Mouse (Mus musculus): ENCODE results near the gene Gipr. TPM values are rescaled to one million over a fixed set of nuclear protein-coding genes. Genes with fewer than 3 reads are reported as not detected.

The Gipr gene
- polyA plus RNA-seq, 1 experiment from 2014 or later, result 1.7 TPM

GRCm38 (mm10) chr7:19109565-19109964 is 56.4 kb downstream of the Gipr start:
- WGBS, result 79% methylated on average over 1 of the region's 1 CpGs

GRCm38 (mm10) chr7:19107436-19107835 is 58.5 kb downstream of the Gipr start:
- Histone ChIP-seq H3K9ac (ENCODE audit: low read depth, low read length) (no peak overlapping the region), H3K9me3 (ENCODE audit: control insufficient read depth, low read length) (no peaks in the 10 kb centered on the region), H3K27me3 (ENCODE audit: control insufficient read depth, insufficient read depth, low read length) (no peaks in the 10 kb centered on the region), H3K4me3 (ENCODE audit: low read depth, low read length) (no peak overlapping the region), H3K4me2 (replicated peaks; ENCODE audit: low read depth, low read length) (no peak overlapping the region), H3K27ac (ENCODE audit: low read depth, low read length) (no peak overlapping the region), H3K36me3 (ENCODE audit: control insufficient read depth, insufficient read depth, low read length) (no peaks in the 10 kb centered on the region), H3K4me1 (replicated peaks; ENCODE audit: control insufficient read depth, insufficient read depth, low read length) (no peaks in the 10 kb centered on the region)
- DNase-seq (ENCODE audit: low spot score) (no peak), ATAC-seq (ENCODE audit: low FRiP score) (no peak)
- whole genome bisulfite sequencing, result 60% methylated on average over 3 of the region's 3 CpGs

More at GRCm38 (mm10) chr7:19109565-19109964, 56.4 kb downstream of the Gipr start:
- no peak for DNase-seq (ENCODE audit: low spot score)
- no peaks in the 10 kb centered on the region for H3K36me3 ChIP-seq (ENCODE audit: control insufficient read depth, insufficient read depth, low read length)
- H3K4me3 ChIP-seq (ENCODE audit: low read depth, low read length), result no peak overlapping the region
- H3K9ac ChIP-seq (ENCODE audit: low read depth, low read length), result no peak overlapping the region
- H3K4me1 ChIP-seq (replicated peaks; ENCODE audit: control insufficient read depth, insufficient read depth, low read length), result no peaks in the 10 kb centered on the region
- H3K27ac ChIP-seq (ENCODE audit: low read depth, low read length), result no peak overlapping the region
- ATAC-seq (ENCODE audit: low FRiP score), result no peak
- H3K4me2 ChIP-seq (replicated peaks; ENCODE audit: low read depth, low read length), result no peak overlapping the region
- H3K9me3 ChIP-seq (ENCODE audit: control insufficient read depth, low read length), result no peaks in the 10 kb centered on the region
- no peaks in the 10 kb centered on the region for H3K27me3 ChIP-seq (ENCODE audit: control insufficient read depth, insufficient read depth, low read length)

MicroRNAs within 50 kb of the gene (microRNA counts, 519-probe panel; counts per million panel counts)
- not detected for microRNA mmu-miR-330

Other genes with a start within 250 kb of the Gipr start
- gene Nova2, start 240.2 kb downstream of the Gipr start, polyA plus RNA-seq (2014; fragmentation: Nextera tagmentation; extraction: Ambion mirVana), result 12.7 and 18.0 TPM in 2 replicates
- gene Nanos2, start 178.7 kb downstream of the Gipr start, polyA plus RNA-seq (2014; fragmentation: Nextera tagmentation; extraction: Ambion mirVana), result 0.46 TPM in 1 of 2 replicates, not detected in the other
- 4.6 TPM in 2 replicates for gene Mypop, start 174.9 kb downstream of the Gipr start, polyA plus RNA-seq (2014; fragmentation: Nextera tagmentation; extraction: Ambion mirVana)
- 25.2 and 26.0 TPM in 2 replicates for gene Irf2bp1, start 162.1 kb downstream of the Gipr start, polyA plus RNA-seq (2014; fragmentation: Nextera tagmentation; extraction: Ambion mirVana)
- gene Foxa3, start 142.6 kb downstream of the Gipr start, polyA plus RNA-seq (2014; fragmentation: Nextera tagmentation; extraction: Ambion mirVana), result not detected in 2 replicates
- 29.4 and 30.5 TPM in 2 replicates for gene Sympk, start 141.8 kb downstream of the Gipr start, polyA plus RNA-seq (2014; fragmentation: Nextera tagmentation; extraction: Ambion mirVana)
- not detected in 2 replicates for gene Rsph6a, start 111.4 kb downstream of the Gipr start, polyA plus RNA-seq (2014; fragmentation: Nextera tagmentation; extraction: Ambion mirVana)
- gene Dmwd, start 89.9 kb downstream of the Gipr start, polyA plus RNA-seq (2014; fragmentation: Nextera tagmentation; extraction: Ambion mirVana), result 18.3 and 20.2 TPM in 2 replicates
- gene Dmpk, start 82.3 kb downstream of the Gipr start, polyA plus RNA-seq (2014; fragmentation: Nextera tagmentation; extraction: Ambion mirVana), result 10.3 and 12.2 TPM in 2 replicates
- 6.2 and 7.2 TPM in 2 replicates for gene Six5, start 71.5 kb downstream of the Gipr start, polyA plus RNA-seq (2014; fragmentation: Nextera tagmentation; extraction: Ambion mirVana)
- gene Gm4969, start 47.8 kb downstream of the Gipr start, polyA plus RNA-seq (2014; fragmentation: Nextera tagmentation; extraction: Ambion mirVana), result 1.0 and 1.4 TPM in 2 replicates
- 8.7 and 8.8 TPM in 2 replicates for gene Fbxo46, start 46.3 kb downstream of the Gipr start, polyA plus RNA-seq (2014; fragmentation: Nextera tagmentation; extraction: Ambion mirVana)
- gene Qpctl, start 16.8 kb downstream of the Gipr start, polyA plus RNA-seq (2014; fragmentation: Nextera tagmentation; extraction: Ambion mirVana), result 11.7 and 12.0 TPM in 2 replicates
- gene Snrpd2, start 16.4 kb downstream of the Gipr start, polyA plus RNA-seq (2014; fragmentation: Nextera tagmentation; extraction: Ambion mirVana), result 143 and 149 TPM in 2 replicates
- gene Eml2, start 10.3 kb upstream of the Gipr start, polyA plus RNA-seq (2014; fragmentation: Nextera tagmentation; extraction: Ambion mirVana), result 1.4 and 2.0 TPM in 2 replicates
- gene Gpr4, start 46.4 kb upstream of the Gipr start, polyA plus RNA-seq (2014; fragmentation: Nextera tagmentation; extraction: Ambion mirVana), result 1.6 and 2.6 TPM in 2 replicates
- 42.2 and 42.4 TPM in 2 replicates for gene Opa3, start 62.2 kb upstream of the Gipr start, polyA plus RNA-seq (2014; fragmentation: Nextera tagmentation; extraction: Ambion mirVana)
- gene Vasp, start 105.7 kb upstream of the Gipr start, polyA plus RNA-seq (2014; fragmentation: Nextera tagmentation; extraction: Ambion mirVana), result 29.2 and 50.2 TPM in 2 replicates
- 0.18 TPM in 1 of 2 replicates, not detected in the other for gene Ppm1n, start 113.9 kb upstream of the Gipr start, polyA plus RNA-seq (2014; fragmentation: Nextera tagmentation; extraction: Ambion mirVana)
- 49.6 and 52.1 TPM in 2 replicates for gene Rtn2, start 116.5 kb upstream of the Gipr start, polyA plus RNA-seq (2014; fragmentation: Nextera tagmentation; extraction: Ambion mirVana)
- not detected in 2 replicates for gene Fosb, start 143.9 kb upstream of the Gipr start, polyA plus RNA-seq (2014; fragmentation: Nextera tagmentation; extraction: Ambion mirVana)
- 108 and 112 TPM in 2 replicates for gene Ercc1, start 178.7 kb upstream of the Gipr start, polyA plus RNA-seq (2014; fragmentation: Nextera tagmentation; extraction: Ambion mirVana)
- 14.7 and 15.2 TPM in 2 replicates for gene Cd3eap, start 193.4 kb upstream of the Gipr start, polyA plus RNA-seq (2014; fragmentation: Nextera tagmentation; extraction: Ambion mirVana)
- 3.2 and 5.0 TPM in 2 replicates for gene Ppp1r13l, start 193.6 kb upstream of the Gipr start, polyA plus RNA-seq (2014; fragmentation: Nextera tagmentation; extraction: Ambion mirVana)
- gene Ercc2, start 215.9 kb upstream of the Gipr start, polyA plus RNA-seq (2014; fragmentation: Nextera tagmentation; extraction: Ambion mirVana), result 7.7 and 8.7 TPM in 2 replicates
- 2.3 TPM in 2 replicates for gene Klc3, start 238.0 kb upstream of the Gipr start, polyA plus RNA-seq (2014; fragmentation: Nextera tagmentation; extraction: Ambion mirVana)
- gene Ckm, start 238.6 kb upstream of the Gipr start, polyA plus RNA-seq (2014; fragmentation: Nextera tagmentation; extraction: Ambion mirVana), result 0.13 TPM in 1 of 2 replicates, not detected in the other